Mouse (Mus musculus) E14TG2a.4 (cell line): ENCODE measurements at regions not wholly inside any gene's neighbourhood (a gene's known extent, or its start where the extent isn't known, plus 50 kb on each side); places are given as distances from the start of the nearest gene placed in this dataset.

Source experiments
- CTCF ChIP-seq: conservative IDR thresholded peaks from 2 replicates; pipeline ENCODE4 v1.5.1; 2014; ENCODE audit warnings: low read length
- POU5F1 ChIP-seq: IDR thresholded peaks from 2 replicates; pipeline ENCODE4 v1.6.1; 2014; ENCODE audit warnings: low read length, borderline replicate concordance

GRCm38 (mm10) chr1:141136771-141137541 lies 891.0 kb downstream of the Kcnt2 start:
- TF ChIP-seq CTCF (no peak), POU5F1 (no peak)
